Mouse (Mus musculus) adipocyte (in vitro differentiated cells): ENCODE data around the gene Hist1h4b.
A peak's percentile ranks its signal among the peaks of the same experiment; 100 is the strongest.

Experiments
- DNase-seq: peaks from one replicate; pipeline ENCODE4 v3.0.0-alpha.2; 2016; ENCODE audit warnings: low spot score

Gene Hist1h4b

DNA sequence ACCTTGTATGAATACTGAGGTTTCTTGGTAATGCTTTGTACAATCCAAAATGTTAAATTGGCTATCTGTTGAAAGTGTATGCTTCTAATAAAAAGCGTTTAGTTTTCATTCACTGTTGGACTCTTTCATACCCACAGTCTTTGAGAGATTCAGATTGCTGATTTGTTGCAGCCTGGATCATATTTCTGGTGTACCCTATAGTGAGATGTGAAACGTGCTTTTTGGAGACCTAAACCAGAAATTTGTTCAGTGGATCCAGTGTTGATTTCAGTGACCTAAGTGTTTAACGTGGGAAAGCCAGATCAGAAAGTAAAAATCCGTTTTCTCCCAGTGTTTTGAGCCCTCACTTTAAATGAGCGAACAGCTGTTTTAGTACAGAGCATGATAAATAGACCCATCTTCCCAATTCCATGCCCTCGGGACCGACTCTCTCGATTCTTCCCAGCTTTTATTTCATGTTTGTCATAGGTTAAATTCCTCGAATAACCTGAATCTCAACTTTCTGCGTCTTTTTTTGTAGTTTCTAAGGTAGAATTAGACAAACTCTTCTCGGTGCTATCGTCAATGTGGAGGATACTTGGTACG is 16.5 kb upstream of the Hist1h4b start:
- DNase-seq: peak; percentile 61

DNA sequence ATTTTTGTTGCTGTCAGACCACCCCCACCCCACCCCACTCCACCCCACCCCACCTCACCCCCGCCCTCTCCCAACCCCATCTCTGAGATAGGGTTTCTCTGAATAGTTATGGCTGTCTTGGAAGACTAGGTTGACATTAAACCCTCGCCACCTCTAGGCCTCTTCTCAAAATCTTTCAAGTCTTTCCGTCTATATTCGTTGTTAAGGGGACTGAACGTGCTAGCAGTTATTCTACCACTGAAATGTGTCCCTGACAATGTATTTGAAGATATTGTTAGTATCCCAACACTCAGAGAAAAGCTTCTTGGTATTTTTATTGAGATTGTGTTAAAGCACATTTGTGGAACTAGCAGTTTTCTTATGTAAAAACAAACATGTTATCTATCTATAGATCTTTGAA is 15.9 kb upstream of the Hist1h4b start:
- DNase-seq: peak; percentile 58

DNA sequence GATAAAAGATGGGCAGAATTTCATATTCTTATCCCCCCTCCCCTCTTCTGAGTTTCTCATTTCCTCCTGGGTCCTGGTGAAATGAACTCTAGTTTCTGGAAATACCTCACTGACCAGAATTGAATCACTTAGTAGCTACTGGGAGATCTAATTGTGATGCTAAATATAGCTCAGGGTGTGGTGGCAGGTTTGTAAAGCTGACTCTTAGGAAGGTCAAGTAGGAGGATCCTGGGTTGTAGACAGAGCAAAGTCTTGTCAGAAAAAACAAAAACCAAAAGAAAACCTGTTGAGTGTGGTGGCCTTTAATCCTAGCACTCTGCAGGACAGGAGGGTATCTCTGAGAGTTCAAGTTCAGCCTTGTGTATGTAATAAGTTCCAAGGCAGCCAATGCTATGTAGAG is 14.8 kb upstream of the Hist1h4b start:
- peak; percentile 60 for DNase-seq

DNA sequence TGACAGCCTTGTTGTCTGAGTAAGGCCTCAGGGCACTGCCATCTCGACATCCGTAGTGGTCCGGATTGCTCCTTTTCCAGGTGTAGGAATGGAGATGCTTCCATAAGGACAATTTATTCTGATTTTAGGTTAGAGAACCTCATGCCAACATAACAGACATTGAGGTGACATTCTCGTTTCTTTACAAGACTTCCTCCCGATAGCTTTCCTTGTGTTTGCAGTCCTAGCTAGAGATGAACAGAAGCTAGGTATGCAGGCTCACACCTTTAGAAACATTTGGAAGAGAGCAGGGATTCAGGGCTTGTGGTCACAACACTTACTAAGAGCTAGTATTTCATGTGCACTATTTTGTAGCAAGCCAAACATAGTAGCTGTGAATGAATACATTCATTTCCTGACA is 13.6 kb upstream of the Hist1h4b start:
- no peak for DNase-seq

DNA sequence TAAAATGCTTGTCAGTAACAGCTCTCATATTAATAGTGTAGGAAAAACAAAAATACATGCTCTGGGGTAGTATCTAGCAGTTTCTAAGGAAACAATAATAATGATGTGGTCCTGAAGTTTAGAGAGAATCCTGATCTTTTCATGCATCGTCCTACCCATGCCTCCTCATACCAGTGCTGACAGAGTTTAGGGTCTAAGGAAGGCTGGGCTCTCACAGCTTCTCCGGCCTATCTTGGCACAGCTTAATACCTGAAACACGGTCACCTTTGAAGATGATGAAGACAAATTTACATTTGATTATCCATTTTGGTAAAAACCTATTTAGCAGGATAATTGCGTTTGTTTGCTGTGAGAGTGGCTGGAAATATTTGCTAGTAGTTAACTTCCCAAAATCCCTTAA is 12.8 kb upstream of the Hist1h4b start:
- no peak for DNase-seq

DNA sequence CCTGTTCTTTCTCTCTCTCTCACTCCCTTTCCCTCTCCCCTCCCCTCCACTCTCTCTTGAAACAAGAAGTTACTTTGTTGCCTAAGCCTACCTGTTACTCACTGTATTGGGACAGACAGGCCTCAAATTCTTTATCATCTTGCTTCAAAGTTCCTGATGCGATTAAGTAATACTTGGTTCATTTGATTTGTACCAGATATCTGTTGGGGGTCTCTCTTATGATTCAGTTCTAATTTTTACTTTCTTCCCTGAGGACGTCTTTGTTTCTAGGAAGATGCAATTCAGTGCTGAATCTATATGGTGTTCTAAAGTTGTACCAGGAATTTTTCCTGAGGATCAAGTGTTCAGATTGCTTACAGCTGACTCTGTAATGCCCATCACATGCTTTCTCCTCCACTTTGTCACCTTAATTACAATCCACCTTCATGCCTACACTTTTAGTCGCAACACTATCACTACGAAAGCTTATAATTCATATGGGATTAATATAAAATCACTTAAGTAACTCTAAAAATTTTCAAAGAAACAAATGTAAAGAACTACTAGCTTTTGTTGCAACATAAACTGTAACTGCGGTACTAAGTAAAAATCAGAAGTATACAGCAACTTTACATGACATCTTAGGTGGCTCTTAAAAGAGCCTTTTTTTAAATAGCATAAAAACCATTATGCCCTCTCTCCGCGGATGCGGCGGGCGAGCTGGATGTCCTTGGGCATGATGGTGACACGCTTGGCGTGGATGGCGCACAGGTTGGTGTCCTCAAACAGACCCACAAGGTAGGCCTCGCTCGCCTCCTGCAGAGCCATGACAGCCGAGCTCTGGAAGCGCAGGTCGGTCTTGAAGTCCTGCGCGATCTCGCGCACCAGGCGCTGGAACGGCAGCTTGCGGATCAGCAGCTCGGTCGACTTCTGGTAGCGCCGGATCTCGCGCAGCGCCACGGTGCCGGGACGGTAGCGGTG is 12.1 kb upstream of the Hist1h4b start:
- no peak for DNase-seq

DNA sequence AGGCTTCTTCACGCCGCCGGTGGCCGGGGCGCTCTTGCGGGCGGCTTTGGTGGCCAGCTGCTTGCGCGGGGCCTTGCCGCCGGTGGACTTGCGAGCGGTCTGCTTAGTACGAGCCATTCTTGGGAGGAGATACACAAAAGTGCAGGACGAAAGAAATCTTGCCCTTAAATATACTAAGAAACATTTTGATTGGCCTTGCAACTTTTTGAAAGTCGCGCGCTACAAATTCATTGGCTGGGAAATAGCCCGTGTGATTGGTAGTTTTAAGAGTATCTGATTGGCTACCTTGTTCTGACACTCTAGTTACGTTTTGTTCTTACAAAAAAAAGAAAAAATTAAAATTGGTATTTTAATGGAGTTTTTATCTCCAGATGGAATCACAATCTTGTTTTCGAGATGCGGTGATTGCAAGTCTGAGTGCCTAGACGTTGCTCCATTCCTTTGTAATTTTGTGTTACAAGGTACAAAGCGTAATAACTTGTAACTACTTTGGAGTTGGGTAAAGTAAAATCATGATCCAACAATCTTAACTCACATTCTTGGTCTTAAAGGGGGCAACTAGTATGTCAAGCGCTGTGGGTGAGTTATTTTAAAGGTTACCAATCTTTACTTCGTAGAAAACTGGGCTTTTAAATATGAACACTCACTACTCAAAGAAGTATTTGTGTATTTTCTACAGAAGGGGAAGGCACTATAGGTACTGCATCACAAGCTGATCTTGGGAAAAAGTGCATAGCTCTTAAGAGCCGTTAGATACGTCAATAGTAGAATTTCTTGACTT is 11.2 kb upstream of the Hist1h4b start, which contains the start of gene Hist1h3c:
Gene Hist1h3c, minus strand, starts transcription at position 222 of the 781 bp plus-strand sequence.
- DNase-seq: peak; percentile 93

DNA sequence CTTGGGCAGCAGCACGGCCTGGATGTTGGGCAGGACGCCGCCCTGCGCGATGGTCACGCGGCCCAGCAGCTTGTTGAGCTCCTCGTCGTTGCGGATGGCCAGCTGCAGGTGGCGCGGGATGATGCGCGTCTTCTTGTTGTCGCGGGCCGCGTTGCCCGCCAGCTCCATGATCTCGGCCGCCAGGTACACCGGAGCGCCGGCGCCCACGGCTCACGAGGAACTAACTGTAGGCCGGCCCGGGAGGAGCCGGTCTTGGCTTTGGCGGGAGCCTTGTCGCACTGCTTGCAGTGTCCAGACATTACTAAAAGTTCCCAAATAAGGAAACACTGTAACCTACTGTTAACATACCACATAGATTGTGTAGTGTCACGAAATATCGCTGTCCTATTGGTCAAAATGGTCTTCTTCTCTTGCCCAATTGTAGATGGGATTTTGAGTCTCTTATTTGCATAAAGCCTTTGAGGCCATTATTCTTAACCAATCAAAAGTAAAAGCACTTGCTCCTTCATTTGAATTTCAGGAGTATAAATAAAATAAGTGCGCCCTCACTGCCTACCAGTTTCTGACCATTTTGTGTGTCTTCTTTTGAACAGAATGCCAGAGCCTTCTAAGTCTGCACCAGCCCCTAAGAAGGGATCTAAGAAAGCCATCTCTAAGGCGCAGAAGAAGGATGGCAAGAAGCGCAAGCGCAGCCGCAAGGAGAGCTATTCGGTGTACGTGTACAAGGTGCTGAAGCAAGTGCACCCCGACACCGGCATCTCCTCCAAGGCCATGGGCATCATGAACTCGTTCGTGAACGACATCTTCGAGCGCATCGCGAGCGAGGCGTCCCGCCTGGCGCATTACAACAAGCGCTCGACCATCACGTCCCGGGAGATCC is 10.4 kb upstream of the Hist1h4b start, which contains the start of gene Hist1h2bb:
Gene Hist1h2bb, plus strand, starts transcription at position 534 of the 880 bp plus-strand sequence.
- peak; percentile 90 for DNase-seq

DNA sequence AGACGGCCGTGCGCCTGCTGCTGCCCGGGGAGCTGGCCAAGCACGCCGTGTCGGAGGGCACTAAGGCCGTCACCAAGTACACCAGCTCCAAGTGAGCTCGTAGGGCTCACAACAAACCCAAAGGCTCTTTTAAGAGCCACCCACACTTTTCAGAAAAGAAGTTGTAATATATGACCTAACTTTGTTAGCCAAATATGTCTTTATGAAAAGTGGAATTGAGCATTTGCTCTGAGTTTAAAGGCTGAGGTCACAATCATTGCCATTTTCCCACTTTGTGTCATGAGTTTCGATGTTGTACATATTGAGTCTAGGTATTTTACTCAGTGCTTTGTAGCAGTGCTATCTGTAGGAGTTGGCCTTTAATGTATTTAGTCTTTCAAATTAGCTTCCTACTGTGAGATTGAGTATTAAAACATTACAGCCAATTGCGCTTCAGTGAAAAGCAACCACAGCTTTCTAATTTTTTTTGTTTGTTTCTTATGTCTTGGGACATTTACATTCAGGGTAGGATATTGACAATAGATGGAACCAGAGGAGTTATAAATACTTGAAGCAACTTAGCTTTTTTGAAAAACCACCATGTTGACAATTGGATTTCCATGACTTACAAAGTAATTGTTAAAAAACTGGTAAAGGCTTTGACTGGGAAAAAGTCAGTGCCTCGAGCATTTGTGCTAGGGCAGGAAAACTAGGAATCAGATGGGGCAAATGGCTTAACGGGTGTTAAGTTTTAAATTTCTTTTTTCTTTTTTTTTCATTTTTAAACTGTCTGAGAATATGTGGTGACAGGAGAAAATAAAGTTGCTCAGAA is 9.5 kb upstream of the Hist1h4b start:
- no peak for DNase-seq

DNA sequence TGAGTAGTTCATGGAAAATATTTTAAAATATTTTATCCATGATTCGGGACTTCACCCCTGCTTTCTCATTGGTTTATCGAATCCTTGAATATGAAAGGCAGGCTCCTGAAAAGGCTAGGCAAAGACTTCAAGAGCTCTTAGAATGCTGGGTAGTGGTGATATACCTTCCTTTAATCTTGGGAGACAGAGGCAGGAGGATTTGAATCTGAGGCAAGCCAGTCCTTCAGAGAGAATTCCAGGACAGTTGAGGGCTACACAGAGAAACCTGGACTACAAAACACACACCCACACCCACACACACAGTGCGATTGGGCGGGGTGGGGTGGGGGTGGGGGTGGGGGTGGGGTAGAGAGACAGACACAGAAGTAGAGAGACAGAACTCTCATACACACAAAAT is 8.9 kb upstream of the Hist1h4b start:
- no peak for DNase-seq

DNA sequence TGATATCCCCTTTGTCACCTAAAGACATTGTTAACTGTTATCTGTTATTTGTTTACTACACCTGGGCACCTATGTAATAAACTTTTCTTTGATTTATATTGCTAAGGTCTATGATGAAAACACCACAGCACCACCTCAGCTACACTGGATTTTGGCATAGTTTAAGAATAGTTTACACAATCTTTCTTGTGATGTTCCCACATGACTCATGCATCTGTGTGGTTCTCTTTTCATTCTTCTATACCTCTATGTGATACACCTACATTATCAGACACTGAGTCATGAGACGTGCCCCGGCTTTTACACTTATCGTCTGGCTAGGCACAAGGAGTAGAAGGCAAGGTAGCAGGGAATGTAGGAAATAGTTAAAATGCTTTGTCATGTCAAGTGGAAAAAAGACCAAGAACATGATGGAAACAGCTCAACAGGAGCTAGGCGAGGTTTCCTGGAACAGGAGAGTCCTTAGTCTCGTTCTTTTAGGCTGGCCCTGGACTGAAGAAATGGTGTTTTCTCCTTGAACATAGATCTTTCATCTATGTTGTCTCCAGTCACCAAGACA is 7.2 kb upstream of the Hist1h4b start:
- DNase-seq: no peak

DNA sequence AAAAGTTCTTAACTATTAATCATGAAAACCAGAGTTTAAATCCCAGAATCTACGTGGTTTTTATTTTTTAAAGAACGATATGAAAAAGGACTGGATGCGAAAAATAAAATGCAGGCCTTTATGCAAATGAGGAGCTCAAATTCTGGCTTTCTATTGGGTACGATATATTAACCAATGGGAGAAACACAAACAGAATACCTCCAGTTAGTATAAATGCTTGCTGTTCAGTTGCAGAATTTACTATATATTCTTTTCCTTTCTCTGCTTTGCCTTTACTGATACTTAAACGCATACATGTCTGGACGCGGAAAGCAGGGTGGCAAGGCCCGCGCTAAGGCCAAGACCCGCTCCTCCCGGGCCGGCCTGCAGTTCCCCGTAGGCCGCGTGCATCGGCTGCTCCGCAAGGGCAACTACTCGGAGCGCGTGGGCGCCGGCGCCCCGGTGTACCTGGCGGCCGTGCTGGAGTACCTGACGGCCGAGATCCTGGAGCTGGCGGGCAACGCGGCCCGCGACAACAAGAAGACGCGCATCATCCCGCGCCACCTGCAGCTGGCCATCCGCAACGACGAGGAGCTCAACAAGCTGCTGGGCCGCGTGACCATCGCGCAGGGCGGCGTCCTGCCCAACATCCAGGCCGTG is 5.9 kb upstream of the Hist1h4b start, which contains the start of gene Hist1h2ab:
Gene Hist1h2ab, plus strand, starts transcription at position 288 of the 639 bp plus-strand sequence.
- peak; percentile 69 for DNase-seq

DNA sequence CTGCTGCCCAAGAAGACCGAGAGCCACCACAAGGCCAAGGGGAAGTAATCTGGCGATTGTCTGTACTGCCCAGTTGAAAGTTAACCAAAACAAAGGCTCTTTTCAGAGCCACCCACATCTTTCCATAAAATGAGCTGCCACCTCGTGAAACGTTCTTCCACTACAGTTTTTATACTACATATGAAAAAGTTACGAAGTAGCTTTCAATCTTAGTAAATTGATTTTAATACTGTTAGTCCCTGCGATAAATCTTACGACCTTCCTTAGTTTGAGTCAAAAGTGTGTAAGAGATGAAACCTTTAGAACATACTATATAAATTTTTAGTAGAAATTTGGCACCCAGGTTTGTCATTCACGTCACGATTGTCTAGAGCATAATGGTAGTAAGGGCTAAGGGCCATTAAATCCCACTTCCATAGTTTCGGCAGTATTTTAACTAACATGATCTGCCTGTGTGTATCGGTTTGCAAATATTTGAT is 5.3 kb upstream of the Hist1h4b start:
- no peak for DNase-seq

DNA sequence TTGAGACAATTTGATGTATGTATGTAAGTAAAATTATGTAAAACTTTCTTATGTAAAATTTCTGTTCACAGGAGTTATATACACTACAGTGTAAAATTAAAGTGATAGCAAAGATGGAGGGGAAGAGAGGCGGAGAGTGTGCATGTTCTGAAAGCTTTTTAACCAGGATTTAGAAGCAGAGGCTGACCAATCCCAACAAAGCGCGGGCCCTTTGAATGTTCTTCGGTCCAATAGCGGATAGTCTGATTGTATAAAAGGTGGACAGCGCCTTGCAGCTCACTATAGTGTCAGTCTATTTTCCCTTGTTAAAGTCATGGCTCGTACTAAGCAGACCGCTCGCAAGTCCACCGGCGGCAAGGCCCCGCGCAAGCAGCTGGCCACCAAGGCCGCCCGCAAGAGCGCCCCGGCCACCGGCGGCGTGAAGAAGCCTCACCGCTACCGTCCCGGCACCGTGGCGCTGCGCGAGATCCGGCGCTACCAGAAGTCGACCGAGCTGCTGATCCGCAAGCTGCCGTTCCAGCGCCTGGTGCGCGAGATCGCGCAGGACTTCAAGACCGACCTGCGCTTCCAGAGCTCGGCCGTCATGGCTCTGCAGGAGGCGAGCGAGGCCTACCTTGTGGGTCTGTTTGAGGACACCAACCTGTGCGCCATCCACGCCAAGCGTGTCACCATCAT is 4.6 kb upstream of the Hist1h4b start, which contains the start of gene Hist1h3b:
Gene Hist1h3b, plus strand, starts transcription at position 201 of the 675 bp plus-strand sequence.
- peak; percentile 93 for DNase-seq

DNA sequence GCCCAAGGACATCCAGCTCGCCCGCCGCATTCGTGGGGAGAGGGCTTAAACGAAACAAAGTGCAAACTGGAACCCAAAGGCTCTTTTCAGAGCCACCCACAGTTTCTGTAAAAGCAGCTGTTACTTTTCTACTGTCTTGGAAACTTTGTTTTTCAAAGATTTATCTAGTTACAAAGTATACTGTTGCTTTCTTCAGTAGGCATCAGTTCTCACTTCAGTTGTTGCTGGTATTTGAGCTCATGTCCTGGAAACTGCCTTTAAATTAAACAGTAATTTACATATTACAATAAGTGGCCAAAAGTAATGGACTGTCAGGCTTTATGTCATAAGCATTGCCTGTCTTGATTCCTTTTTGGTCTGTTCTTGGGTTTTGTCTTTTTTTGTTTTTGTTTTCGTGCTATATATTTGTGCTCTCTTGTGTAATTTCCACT is 4.1 kb upstream of the Hist1h4b start:
- no peak for DNase-seq

DNA sequence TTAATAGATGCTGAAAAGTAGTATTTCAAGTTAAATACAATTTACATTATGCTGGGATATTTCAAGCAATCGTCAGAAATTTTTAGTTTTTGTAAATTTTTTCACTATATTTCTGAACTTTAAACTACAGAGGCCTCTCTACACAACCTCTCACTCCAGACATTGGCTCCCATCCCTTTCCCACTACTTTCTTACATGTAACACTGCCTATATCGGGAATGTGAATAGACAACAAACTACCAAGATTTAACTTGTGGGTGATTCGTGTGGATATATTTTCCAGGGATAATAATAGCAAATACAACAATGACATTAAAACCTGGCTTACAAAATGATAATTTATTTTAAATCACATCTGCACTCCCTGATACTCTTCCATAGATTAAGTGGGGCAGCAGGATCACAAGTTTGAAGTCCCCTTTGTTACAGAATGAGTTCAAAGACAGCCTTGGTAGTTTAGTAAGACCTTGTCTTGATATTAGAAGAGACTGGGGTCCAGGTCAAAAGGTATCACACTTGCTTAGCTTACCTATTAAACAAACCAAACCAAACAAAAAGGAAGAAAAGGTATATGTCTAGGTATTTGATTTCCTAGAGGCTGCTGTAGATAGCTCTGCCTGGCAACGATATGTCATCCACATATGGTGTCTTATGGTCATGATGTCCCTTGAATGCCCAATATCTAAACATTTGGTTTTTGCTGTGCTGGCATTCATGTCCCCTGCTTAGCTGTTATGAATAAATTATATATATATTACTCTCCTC is 3.3 kb upstream of the Hist1h4b start:
- no peak for DNase-seq

DNA sequence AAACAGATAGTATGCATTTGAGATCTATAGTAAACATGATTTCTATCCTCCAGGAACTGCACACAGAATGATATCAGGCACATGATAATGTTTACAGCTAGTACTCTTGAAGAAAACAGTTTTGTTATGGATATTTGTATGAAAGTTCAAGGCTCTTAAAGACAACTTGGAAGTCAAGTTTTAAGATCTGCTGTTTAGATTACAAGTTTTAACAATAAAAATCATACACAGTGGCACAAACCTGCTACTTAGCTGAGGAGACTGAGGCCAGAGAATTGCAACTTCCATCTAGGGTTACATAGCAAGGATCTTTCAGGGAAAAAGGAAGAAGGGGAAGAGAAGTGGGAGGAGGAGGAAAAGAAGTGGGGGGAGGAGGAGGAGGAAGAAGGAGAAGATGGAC is 1.8 kb upstream of the Hist1h4b start:
- no peak for DNase-seq

DNA sequence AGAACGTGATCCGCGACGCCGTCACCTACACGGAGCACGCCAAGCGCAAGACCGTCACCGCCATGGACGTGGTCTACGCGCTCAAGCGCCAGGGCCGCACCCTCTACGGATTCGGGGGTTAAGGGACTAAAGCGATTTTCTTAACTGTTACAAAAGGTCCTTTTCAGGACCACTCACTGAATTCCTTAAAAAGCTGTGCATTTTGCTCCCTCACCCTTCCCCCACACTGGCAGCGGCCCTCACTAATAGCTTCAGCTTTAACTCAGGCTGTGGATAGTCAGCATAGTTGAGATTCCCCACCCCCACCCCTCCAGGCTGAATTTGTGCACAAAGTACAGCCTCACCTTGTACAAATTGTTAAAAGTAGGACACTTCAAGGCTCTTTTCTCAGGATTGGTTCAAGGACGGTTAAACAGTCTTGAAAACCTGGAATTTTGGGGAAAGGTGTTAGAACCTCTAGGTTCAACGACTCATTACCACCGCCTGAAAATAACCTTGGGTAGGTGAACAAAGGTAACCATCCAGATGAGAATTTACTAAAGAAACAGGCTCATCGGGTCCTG is 479 bp downstream of the Hist1h4b start:
- DNase-seq: no peak
